Mouse (Mus musculus) stomach, postnatal 0 days (tissue): ENCODE data around the gene Fto.

ENCODE experiments used
- CTCF ChIP-seq: IDR thresholded peaks from 2 replicates; pipeline ENCODE4 v1.5.1; 2016; ENCODE audit warnings: antibody characterized with exemption, low read depth, mild to moderate bottlenecking, moderate library complexity
- EP300 ChIP-seq: optimal IDR thresholded peaks from 2 replicates; pipeline ENCODE3; 2016; ENCODE audit warnings: antibody characterized with exemption

DNA sequence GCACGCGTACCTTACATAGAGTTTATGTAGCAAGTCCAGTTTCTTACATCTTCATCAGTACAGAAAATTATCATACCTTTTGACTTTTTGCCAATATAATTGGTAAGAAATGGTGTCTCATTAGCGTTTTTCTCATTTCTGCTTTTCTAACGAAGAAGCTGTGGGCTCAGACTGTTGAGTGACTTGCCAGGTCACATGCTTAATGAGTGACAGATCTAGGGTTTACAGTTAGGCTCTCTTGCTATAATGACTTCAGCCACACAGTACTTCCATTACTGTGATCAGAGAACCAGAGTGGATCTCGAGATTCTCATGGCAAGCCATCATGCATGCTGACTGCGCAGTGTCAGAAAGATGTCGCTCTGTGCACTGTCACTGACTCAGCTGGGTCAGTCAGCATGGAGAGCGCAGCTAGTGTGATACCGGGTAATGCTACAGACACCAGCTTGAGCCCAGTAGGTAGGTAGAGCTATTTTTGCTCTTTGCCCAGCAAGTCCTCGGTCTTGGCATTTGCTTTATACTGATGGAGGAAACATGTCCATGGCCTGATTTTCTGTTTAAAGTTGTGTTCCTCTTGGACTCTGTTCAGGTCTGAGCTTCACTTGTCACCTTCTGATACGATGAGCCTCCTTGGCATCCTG lies 188.8 kb downstream of the Fto start:
- no peak for TF ChIP-seq CTCF
- no peak for TF ChIP-seq EP300
